Mouse (Mus musculus): ENCODE measurements at regions not wholly inside any gene's neighbourhood (a gene's known extent, or its start where the extent isn't known, plus 50 kb on each side); places are given as distances from the start of the nearest gene placed in this dataset.

GRCm38 (mm10) chr1:90291256-90291655, 87.5 kb downstream of the Ackr3 start:
- TF ChIP-seq POLR2A (IDR thresholded peaks at IDR 0.05; ENCODE audit: control insufficient read depth, extremely low read depth, insufficient read depth, low read length, poor library complexity) (no peak), CTCF (IDR thresholded peaks at IDR 0.05; ENCODE audit: borderline replicate concordance, control insufficient read depth, extremely low read depth, insufficient read depth, low read length, poor library complexity) (no peak)
